Mouse (Mus musculus) spleen, postnatal 14 days (tissue): ENCODE measurements around the gene Cyb5d2.
A peak's percentile ranks its signal among the peaks of the same experiment; 100 is the strongest.

ENCODE experiments used
- DNase-seq, 2 experiments: peaks; one replicate each; pipeline ENCODE4 v3.0.0; 2021 to 2022; ENCODE audit warnings: low spot score in 2 of 2

The Cyb5d2 gene

DNA sequence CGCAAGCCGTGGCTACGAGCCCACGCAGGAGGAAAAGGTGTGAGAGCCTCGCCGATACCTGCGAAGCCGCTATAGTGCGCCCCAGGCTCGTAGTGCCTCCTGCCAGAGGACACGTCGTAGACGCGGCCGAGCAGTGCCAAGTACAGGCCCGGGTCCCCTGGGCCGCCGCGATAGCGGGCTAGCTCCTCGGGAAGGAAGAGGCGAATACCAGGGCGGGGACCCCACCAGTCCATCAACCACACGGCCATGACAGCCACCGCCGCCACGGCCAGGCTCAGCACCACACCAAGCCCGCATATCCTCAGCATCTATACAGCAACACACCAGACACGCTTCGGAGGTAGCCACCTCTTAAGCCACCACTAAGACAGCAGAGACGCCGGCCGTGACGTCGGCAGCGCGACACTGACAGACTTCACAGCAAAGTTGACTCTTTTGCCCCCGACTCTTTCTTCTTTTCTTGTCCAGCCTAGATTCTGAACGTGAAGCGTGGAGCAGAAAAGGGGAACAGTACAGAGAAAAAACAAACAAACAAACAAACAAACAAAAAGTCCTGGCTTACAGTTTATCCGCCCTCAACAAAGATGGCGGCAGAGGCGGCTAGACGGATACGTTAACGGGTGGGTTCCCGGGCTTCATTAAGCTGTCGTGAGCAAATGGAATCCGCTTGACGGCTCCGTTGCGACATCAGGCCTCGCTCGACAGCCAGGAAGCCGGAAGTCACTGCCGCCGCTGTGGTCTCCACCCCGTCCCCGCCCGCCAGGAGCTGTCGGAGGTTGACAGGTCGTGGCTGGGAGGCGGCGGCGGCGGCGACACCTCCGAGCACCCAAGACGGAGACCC is at the start of gene Cyb5d2, which contains the start of gene Zzef1:
Gene Cyb5d2, minus strand, starts transcription at position 688 of the 841 bp plus-strand sequence.
Gene Zzef1, plus strand, starts transcription at position 772 of the 841 bp plus-strand sequence.
- peak; percentile 86 to 90 for DNase-seq

DNA sequence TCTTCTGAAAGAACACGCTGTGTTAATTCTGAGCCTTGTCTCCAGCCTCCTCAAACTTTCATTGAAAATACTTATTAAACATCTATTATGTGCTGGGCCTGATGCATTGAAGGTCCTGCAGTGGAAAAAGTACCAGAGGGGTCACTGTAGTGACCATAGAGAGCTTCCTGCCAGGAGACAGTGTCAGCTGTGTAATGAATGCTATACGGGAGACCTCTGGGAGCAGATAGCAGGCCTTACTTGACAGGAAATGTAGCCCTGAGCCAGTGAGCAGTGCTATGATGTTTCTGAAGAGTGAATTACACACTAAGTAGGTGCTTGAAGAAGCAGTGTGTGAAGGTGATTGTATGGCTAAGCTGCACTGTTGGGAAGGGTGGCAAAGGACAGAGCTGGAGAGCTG is 49.6 kb upstream of the Cyb5d2 start:
- DNase-seq = no peak

DNA sequence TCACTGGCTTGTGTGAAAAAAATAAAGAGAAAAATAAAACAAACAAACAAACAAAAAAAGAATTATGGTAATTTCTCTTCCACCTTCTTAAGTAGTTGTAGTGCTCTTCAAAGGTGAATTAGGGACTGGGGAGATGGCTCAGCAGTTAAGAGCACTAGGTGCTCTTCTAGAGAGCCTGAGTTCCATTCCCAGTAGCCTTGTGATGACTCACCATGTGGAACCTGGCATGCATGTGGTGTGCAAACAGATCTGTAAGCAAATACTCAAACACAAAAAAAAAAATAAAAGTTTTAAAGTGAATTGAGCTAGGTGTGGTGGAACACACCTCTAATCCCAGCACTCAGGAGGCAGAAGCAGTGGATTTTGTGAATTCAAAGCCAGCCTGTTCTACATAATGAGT is 47.6 kb upstream of the Cyb5d2 start:
- no peak for DNase-seq

DNA sequence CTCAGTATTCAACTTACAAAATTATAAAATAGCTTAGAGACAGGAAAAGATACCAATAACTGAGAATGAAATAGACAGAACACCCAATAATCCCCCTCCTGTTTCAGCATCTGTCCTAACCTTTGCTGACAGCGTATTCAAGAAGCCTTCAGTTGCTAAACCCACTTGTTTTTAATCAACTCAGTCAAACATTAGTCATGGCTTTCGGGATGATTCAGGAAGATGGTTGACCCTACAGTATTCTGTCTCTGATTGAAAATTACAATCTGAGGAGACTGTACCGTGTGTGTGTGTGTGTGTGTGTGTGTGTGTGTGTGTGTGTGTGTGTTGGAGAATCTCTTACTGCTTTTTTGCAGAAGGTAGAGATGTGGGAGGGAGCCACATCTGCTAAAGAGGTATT is 46.8 kb upstream of the Cyb5d2 start:
- DNase-seq = no peak

DNA sequence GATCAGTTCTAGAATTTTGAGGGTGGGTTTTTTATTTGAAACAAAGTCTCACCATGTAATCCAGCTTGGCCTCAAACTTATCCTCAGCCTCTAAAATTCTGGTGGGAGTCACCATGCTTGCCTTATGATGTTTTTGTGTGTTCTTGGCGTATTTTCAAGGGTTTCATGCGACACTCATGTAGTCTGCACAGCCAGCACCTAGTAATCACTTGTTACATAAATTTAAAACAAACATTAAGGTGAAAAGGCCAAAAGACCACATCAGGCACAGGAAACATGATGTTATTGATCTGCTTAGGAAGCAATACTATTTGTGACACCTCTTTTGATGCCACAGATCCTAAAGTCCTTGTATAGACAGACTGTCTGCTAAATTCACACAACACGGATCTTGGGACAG is 33.9 kb upstream of the Cyb5d2 start:
- no peak for DNase-seq

DNA sequence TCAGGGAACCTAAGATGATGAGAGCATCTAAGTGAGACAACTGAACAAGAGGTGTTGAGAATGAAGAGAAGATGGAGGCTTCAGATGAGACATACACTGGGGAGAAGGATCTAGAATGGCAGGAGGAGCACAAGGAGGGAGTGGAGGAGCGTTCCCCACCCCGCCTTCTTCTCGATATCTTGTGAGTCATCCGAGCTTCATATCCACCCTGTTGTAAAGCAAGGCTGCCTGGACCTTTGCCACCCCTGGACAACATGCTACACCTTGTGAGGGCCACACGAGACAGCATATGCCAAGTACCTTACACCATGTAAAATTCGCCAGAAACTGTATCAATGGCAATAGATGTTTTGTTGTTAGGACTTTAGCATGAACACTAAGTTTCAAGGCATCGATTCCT is 25.1 kb upstream of the Cyb5d2 start:
- DNase-seq = no peak

DNA sequence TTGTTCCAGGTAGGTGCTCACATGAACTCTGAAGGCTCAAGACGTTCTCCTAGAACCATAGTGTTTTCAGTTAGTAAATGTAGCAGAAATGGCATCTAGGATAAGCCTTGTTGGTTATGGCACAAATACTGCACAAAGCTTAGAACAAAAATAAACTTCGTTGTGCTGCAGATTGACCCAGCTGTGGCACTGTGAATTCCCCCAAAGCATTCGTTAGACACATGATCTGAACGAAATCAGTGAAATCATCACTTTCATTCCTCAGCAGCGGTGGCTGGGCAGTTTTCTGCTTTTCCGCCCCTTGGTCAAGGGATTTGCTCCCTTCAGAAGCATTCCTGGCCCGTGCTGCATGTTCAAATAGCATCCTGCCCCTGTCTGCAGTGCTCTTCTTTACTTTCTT is 22.1 kb upstream of the Cyb5d2 start:
- DNase-seq = no peak

DNA sequence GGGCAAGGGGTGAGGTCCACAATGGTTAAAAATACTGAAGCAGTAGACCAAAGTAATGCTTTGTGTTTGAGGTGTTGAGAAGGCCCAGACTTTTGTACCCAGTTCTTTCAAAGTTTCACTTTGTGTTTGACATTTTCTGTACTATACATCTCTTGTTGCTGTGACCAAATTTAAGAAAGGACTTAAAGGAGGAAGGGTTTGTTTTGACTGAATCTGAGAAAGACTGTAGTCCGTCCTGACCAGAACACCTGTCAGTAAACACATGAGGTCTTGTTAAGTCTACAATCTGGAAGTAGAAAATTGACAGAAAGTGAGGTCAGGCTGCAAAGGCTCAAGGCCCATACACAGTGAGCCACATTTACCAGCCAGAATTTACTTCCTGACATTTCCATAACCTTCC is 20.9 kb upstream of the Cyb5d2 start:
- no peak for DNase-seq

DNA sequence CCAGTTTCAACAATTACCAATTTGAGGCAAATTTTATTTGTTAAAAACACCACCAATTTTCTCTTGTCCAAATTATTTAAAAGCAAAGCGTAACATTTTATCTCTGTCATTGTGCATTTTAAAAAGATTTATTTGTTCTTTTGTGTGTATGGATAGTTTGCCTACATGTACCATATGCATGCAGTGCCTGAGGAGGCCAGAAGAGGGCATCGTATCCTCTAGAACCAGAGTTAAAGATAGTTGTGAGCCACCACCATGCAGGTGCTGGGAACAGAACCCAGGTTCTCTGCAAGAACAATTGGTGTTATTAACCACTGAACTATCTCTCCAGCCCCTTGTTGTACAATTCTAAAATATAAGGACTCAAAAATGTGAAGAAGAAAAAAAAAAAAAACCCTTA is 18.2 kb upstream of the Cyb5d2 start:
- DNase-seq = no peak

DNA sequence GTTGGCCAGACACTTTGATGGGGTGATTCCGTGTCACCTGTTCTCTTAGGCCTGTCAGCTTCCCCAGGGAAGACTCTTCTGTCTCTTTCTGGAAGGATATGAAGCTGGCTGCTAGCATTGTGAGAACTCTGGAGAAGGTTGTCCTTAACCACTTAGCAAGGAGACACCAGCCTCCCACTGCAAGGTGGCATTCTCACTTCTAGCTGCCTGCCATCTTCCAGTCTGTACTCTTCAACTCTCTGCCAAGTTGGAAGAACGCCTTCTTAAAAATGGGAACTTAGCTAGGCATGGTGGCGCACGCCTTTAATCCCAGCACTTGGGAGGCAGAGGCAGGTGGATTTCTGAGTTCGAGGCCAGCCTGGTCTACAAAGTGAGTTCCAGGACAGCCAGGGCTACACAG is 17.7 kb upstream of the Cyb5d2 start:
- no peak for DNase-seq

DNA sequence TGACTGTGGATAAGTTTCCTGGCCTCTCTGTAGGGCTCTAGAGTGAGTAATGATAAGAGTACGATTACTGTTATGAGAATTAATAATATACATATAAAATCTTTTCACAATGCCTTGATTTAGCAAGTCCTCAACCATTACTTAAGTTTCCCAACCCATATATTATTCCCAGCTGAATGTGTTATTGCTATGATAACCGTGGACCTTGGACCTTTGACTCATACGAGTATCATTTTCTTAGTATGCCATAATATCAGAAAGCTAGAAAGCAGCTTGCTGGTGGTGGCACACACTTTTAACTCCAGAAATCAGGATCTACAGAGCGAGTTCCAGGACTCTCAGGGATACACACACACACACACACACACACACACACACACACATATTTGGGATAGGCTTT is 12.1 kb upstream of the Cyb5d2 start:
- DNase-seq = no peak

DNA sequence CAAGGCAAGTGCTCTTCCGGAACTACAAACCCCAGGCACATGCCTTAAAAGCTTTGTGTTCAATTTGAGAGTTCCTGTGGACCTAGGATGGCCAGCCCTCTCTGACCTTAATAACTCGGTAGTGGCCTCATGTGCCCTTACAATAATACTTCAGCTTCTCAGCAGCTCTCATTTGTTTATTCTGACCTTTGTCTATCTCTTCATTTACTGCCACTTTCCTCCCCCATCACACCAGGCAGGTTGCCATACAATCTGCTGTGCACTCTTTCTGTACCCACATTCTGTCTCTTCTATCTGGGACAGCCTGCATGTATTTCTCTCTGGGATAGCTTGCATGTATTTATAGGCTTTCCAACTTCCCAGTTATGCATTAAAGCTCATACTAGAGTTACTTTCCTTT is 10.6 kb upstream of the Cyb5d2 start:
- DNase-seq = no peak

DNA sequence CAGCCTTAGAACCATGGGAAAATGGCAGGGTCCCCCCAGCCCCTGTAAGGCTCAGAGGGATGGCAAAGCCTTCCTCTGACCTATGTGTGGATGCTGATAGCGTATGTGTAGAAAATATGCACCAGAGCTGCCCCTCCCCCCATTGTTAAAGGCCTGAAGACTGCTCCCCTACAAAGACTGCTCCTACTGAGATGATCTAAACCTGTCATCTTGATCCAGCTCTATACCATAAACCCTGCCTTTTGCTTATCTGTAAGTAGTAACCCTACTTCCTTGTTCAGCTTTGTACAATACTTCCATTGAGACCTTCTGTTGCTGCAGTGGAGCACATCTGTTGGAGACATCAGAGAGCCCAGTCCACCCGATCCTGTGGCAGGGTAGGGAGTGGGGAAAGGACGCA is 9.3 kb upstream of the Cyb5d2 start:
- no peak for DNase-seq

DNA sequence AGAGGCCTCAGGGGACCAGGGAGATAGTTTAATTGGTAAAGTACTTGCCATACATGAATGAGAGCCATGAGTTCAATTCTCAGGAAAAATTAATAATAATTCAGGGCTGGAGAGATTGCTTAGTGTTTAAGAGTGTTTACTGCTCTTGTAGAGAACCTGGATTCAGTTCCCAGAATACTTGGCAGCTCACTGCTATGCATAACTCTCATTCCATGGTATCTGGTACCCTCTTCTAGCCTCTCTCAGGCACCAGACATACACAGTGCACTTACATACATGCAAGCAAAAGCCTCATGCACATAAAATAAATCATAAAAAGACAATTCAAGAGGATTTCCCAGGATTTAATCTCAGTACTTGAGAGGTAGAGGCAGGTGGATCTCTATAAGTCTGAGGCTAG is 8.6 kb upstream of the Cyb5d2 start:
- DNase-seq = no peak

DNA sequence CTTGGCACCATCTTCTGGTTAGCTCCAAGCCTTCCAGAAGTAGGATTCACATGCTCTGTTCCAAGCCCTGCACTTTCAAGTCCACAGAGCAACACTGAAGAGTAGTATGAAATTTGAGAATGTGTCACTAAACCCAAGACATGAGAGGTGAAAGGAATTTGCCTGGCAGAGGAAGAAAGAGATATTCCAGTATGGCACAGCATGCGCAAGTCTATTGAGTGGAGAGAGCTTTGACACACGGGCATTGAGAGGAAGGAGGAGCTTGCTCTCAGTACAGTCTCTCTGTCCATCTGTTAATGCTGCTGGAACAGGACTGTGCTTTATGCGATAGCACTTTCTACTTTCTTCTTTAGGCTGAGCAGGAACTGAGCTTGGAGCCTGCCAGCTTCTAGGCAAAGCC is 7.1 kb upstream of the Cyb5d2 start:
- DNase-seq = no peak

DNA sequence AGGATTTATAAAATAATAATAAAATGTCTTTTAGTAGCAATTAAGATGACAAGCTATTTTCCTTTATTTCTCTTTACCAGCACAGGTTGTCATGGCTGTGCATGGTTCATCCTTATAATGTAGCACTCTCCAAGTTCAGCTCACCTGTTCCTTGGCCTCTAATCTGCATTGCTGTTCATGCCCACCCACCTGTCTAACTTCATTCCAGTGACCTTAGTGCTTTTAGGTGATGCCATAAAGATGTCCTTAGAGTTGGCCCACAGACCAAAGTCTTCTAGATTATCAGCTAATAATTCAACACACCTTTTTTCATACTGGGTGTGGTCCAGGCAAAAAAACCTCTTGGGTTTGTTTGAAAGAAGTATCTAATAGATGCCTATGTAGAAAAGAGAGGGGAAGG is 5.2 kb upstream of the Cyb5d2 start:
- no peak for DNase-seq

DNA sequence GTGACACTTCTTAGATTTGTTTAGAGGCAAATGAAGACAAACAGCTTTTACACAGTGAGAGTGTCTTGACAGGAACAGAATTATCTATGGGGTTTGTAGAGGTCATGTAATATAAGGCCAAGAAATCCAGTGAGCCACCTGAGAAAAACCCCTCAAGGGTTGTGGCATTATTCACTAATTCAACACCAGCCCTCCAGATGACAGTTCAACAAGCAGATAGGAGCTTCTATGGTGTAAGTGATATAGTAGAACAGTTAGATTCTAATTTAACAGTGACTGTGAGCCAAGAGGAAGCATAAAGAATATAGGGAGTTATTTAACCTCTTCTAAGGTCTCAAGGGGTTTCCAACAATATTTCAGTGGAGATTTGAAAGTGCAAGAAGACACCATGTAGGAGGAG is 2.2 kb upstream of the Cyb5d2 start:
- DNase-seq = no peak

DNA sequence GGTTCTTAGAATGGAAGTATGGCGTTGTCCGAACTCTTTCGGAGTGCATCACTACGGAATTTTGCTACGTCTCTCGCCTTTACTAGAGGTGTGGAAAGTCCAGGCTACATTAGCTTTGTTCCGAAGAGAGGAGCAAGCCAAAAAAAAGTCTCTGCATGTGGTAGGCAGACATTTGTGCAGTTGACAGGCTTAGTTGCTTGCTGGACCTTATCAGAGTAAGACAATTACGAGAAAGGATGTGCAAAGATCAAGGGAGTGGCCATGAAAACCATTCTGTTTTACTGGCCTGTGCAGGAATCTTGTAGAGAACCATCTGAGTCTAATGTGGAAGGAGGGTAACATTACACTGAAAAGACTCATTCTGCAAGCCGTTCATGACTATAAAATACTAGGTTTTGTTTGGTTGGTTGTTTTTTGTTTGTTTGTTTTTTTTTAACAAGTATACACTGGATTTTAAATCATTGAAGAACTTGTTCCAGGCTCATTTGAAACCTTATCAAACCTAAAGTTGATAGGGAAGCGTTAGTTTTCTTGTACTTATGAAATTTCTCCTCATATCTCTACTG is 914 bp upstream of the Cyb5d2 start:
- no peak for DNase-seq

DNA sequence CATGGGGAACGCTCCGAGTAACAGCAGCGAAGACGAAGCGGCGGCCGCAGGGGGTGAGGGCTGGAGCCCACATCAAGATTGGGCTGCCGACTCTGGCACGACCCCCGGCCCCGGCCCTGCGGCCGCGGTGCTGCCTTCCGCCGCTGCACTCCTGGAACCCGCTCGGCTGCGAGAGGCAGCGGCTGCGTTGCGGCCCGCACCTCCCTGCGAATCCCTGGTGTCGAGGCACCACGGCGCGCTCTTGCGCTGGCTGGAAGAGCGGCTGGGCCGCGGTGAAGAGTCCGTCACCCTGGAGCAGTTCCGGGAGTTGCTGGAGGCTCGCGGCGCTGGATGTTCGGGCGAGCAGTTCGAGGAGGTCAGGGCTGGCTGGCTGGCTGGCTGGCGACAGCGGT is 350 bp upstream of the Cyb5d2 start:
- DNase-seq = no peak

DNA sequence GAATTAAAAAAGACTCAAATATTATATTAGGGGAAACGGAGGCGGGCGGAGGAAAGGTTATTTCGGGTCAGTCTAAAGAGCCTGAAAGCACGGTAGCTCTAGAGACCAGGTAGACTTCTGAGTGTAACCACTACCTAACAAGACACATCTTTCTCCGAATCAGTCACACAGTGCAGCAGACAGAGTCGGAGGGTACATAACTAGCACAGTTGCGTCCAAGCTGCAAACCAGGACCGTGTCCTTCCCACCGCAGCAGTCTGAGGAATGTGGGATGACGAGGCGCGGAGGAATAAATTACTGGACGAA is 840 bp downstream of the Cyb5d2 start:
- no peak for DNase-seq

DNA sequence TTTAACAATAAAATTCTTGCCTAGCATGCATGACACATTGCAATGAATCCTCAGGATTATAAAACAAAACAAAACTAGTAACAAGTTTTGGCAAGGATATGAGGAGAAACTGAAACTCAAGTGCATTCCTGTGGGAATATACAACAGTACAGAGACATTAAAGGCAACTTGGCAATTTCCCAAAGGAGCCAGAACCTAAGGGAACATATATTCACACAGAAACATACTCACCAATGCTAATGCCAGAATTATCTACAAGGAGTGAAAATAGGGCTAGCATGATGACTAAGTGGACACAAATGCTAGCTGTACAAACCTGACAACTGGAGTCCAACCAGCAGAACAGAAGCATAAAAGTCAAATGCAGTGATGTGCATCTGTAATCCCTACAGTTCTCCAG is 3.9 kb downstream of the Cyb5d2 start:
- no peak for DNase-seq

DNA sequence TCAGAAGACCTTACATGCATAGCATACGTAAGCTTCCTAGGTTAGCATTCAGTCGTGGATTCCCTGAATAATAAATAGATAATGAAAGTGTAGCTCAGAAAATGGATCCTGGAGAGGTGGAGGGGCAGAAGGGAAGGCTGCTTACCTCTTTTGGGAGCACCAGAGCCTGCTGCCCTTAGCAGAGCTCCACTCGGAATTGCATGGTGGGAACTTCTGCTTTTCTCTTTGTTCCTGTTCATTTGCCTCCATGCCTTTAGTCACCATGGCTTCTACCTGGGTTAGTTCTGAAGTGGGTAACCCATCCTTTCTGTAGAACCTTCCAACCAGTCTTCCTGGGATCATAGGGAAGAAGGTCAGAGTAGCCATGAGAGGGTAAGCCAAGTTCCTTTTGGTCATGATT is 13.4 kb downstream of the Cyb5d2 start:
- DNase-seq = no peak

DNA sequence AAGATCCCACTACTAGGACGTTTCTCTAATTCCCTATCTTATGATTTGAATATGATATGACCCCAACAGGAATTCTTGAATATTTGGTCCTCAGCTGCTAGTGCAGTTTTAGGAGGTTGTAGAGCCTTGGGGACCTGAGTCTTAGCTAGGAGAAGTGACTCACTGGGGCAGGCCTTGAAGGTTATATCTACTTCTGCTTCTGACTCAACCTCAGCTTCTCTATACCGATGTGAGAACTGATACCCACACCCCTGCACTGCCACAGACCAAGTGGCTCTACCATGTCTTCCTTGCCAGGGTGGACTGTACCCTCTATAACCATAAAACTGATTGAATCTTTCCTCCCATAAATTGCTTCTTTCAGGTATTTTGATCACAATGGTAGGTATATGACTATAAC is 13.8 kb downstream of the Cyb5d2 start:
- no peak for DNase-seq

DNA sequence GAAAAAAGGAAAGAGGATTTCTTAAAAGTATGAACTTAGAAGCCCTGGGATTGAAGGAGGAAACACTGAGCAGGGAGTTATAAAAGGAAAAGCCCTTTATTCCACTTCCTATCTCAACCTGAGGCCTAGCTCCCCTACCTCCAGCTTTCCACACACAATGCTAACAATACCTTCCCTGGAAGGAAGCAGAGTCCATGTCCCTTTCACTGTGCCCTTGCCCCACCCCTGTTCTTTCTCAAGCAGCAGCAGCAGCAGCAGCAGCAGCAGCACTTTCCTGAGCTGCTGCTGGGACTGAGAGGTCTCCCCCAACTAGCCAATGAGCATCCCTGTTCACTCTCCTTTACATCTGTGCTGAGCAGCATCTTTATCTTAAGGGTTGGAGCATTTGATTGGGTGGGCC is 17.0 kb downstream of the Cyb5d2 start:
- no peak for DNase-seq
